Mouse (Mus musculus): ENCODE measurements around the gene B4galnt2. TPM values are rescaled to one million over a fixed set of nuclear protein-coding genes. Genes with fewer than 3 reads are reported as not detected.
"Not testable (repeated sequence)": the region's sequence is repeated elsewhere in the genome, so short reads cannot be mapped to it uniquely, and the experiment has no call there.

B4galnt2 gene
- 0.16 and 0.49 TPM in 2 replicates for polyA plus RNA-seq (2016; fragmentation: Nextera tagmentation; extraction: Ambion mirVana)

DNA sequence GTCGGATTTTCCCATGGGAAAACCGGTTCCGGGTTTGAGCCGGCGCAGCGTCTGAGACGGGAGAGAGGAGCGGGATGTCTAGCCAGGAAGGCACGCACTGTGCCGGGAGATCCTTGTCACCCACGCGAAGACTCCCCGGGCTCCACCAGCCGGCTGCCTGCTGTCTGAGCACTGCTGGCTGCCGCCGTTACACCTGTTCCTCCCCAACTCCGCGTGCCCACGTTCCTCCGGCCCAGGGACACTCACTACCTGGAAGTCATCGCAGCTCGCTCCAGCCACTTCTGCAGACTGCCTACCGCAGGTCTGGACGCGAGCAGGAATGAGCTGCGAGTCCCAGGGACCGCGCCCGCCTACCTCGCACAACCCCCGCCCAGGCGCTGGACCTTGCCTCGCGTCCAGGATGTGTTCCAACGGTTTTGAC lies at the start of gene B4galnt2:
TSS of gene B4galnt2 (minus strand) at position 321 of the 421 bp plus-strand sequence.
- H3K4me3 ChIP-seq = peak within 1 kb of the TSS; percentile 56
- H3K27ac ChIP-seq = 0 out of 2 replicates have a peak within 1 kb of the TSS, but pooled peaks have one; percentile 22
- peaks cover 82% of the 10 kb centered on the region for H3K27me3 ChIP-seq (ENCODE audit: insufficient read depth, poor library complexity, severe bottlenecking)
- H3K36me3 ChIP-seq = no peaks in the 10 kb centered on the region
- no peaks in the 10 kb centered on the region for H3K9me3 ChIP-seq
- peaks cover 27% of the 10 kb centered on the region for H3K4me1 ChIP-seq
- under 1% methylated on average over 35 of the region's 35 CpGs for WGBS
- DNase-seq (ENCODE audit: low spot score) = no peak

DNA sequence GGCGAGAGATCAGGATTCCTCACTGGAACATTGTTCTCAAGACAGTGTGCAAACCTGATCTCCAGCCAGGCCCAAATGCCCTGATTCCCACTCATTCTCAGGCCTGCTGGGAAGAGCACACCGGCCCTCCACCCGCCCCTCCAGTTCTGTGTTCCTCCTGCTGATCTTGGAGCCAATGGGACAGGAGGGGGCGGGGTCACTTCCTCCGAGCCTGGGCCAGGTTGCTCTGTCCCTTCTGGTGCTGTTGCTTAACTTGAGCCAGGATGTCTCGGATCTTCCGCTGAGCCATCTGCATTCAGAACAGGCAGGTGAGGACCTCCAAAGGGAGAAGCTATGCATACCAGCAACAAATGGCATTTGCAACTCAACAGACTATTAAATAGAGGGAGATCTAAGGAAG lies 48.6 kb upstream of the B4galnt2 start:
- DNase-seq (ENCODE audit: low spot score) = no peak
- H3K36me3 ChIP-seq = peaks cover 97% of the 10 kb centered on the region
- WGBS = 75% methylated on average over 7 of the region's 7 CpGs

DNA sequence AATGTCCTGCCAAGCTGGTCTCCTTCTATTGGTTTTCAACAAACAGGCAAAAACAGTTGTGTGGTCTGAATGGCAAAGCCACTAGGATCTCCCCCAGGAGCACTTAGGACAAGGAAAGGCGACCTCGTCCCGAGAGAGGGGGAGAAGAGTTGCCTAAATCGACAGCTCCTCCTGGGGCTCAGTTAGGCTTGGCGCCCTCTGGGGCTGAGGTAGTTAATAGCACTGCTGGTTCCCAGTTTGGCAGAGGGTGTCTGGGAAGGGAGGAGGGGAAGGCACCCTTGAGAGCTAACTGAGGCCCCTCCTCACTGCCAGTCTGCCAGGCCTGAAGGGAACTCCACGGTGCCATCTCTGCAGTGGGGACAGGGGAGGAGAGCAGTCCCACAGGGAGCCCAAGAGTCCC lies 44.5 kb upstream of the B4galnt2 start:
- WGBS = 60% methylated on average over 6 of the region's 6 CpGs
- no peaks in the 10 kb centered on the region for H3K9me3 ChIP-seq
- peaks cover 61% of the 10 kb centered on the region for H3K36me3 ChIP-seq
- no peak for DNase-seq (ENCODE audit: low spot score)
- H3K27me3 ChIP-seq (ENCODE audit: insufficient read depth, poor library complexity, severe bottlenecking) = no peaks in the 10 kb centered on the region
- H3K27ac ChIP-seq = no peak overlapping the region
- no peak overlapping the region for H3K4me3 ChIP-seq
- H3K4me1 ChIP-seq = peaks cover 8% of the 10 kb centered on the region

More for the DNA sequence above, 48.6 kb upstream of the B4galnt2 start:
- no peak overlapping the region for H3K27ac ChIP-seq
- H3K4me3 ChIP-seq = no peak overlapping the region
- H3K4me1 ChIP-seq = peaks cover 6% of the 10 kb centered on the region
- H3K9me3 ChIP-seq = no peaks in the 10 kb centered on the region
- no peaks in the 10 kb centered on the region for H3K27me3 ChIP-seq (ENCODE audit: insufficient read depth, poor library complexity, severe bottlenecking)

DNA sequence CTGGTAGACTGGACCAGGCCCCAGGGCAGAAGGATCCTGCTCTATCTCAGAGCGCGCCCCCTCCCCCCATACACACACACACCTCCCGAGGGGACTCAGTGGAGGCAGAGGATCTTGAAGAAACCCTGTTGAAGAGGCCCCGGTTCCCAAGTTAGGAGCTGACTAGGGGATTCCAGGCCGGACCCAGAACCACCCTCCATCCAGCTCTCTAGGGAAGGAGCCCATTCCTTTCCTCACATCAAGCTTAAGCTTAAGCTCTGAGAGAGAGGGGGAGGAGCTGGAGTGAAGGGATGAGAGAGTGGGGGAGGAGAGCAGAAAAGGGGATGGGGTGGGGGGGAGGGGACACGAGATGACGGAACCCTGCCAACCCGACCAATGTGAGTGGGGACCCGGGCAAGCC lies 43.6 kb upstream of the B4galnt2 start:
- Histone ChIP-seq H3K36me3 (peaks cover 54% of the 10 kb centered on the region), H3K9me3 (no peaks in the 10 kb centered on the region), H3K4me3 (no peak overlapping the region), H3K27me3 (ENCODE audit: insufficient read depth, poor library complexity, severe bottlenecking) (no peaks in the 10 kb centered on the region), H3K27ac (no peak overlapping the region), H3K4me1 (peaks cover 8% of the 10 kb centered on the region)
- 61% methylated on average over 9 of the region's 9 CpGs for WGBS
- DNase-seq (ENCODE audit: low spot score) = no peak

DNA sequence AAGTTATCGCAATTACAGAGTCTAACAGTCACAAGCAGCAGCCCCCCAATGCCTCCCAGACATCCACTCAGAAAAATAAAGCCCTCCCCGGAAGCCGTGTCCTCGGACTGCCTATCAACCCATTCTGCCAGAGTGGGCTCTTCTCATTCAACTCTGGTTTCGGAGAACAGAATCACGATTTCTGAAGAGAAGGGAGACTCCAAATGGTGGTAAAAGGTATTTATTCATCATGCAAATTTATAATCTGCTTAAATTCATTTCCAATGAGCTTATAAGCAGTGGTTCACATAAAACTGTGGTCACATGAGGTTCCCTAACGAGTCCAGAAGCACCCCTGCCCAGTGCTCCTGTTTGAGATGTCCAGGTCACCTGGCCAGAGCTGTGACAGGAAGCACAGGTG lies 42.7 kb upstream of the B4galnt2 start:
- no peak overlapping the region for H3K27ac ChIP-seq
- H3K4me3 ChIP-seq = no peak overlapping the region
- DNase-seq (ENCODE audit: low spot score) = no peak
- no peaks in the 10 kb centered on the region for H3K27me3 ChIP-seq (ENCODE audit: insufficient read depth, poor library complexity, severe bottlenecking)
- peaks cover 45% of the 10 kb centered on the region for H3K36me3 ChIP-seq
- H3K9me3 ChIP-seq = no peaks in the 10 kb centered on the region
- H3K4me1 ChIP-seq = peaks cover 8% of the 10 kb centered on the region
- whole genome bisulfite sequencing = 77% methylated on average over 7 of the region's 7 CpGs

DNA sequence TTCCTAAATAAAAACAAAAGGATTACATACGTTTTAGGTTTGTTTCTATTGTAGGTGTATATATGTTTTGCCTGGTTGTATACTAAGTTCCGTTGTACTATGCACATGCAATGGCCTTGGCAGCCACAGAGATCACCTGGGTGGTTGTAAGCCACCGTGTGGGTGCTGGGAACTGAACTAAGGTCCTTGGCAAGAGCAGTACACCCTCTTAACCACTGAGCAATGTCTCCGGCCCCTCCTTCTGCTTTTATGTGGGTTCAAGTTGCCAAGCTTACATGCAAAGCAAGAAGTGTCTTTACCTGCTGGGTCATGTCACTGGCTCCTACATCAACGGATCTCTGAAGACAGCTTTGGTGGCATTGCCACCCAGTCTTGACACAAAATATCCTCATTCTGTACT lies 38.6 kb upstream of the B4galnt2 start:
- H3K4me3 ChIP-seq = no peak overlapping the region
- no peaks in the 10 kb centered on the region for H3K27me3 ChIP-seq (ENCODE audit: insufficient read depth, poor library complexity, severe bottlenecking)
- 84% methylated on average over 5 of the region's 5 CpGs for WGBS
- no peaks in the 10 kb centered on the region for H3K9me3 ChIP-seq
- DNase-seq (ENCODE audit: low spot score) = no peak
- H3K4me1 ChIP-seq = 0 out of 2 replicates have a peak, but pooled peaks cover 3% of the 10 kb centered on the region
- peaks cover 6% of the 10 kb centered on the region for H3K36me3 ChIP-seq
- no peak overlapping the region for H3K27ac ChIP-seq

DNA sequence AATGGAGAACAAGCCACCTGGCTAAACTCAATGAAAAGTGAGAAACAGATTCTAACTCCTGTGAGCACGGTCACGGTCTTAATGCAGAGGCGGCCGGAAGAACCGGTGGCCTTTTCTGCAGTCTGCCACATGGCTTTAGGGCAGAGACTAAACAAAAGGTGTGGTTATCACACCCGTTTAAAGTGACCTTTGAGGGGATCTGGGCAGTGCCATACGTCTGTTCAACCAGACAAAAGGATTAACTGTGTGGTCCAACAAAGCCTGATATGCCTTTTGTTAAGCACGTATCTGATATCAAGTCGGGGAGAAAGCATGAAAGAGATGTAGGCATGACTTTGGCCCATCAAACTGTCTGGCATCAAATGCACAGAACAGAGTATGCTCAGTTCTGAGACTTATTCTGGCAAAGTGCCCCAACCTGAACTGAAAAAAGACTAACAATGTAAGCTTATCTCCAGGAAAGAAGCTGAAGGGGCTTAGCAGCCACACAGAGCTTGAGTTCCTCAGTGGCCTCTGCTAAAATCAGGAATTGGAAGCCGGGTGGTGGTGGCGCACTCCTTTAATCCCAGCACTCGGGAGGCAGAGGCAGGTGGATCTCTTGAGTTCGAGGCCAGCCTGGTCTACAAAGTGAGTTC lies 31.3 kb upstream of the B4galnt2 start:
- Histone ChIP-seq H3K27ac (no peak overlapping the region), H3K36me3 (no peaks in the 10 kb centered on the region), H3K27me3 (ENCODE audit: insufficient read depth, poor library complexity, severe bottlenecking) (no peaks in the 10 kb centered on the region), H3K4me1 (no peaks in the 10 kb centered on the region), H3K4me3 (no peak overlapping the region), H3K9me3 (no peaks in the 10 kb centered on the region)
- DNase-seq (ENCODE audit: low spot score) = no peak
- WGBS = 73% methylated on average over 13 of the region's 13 CpGs

DNA sequence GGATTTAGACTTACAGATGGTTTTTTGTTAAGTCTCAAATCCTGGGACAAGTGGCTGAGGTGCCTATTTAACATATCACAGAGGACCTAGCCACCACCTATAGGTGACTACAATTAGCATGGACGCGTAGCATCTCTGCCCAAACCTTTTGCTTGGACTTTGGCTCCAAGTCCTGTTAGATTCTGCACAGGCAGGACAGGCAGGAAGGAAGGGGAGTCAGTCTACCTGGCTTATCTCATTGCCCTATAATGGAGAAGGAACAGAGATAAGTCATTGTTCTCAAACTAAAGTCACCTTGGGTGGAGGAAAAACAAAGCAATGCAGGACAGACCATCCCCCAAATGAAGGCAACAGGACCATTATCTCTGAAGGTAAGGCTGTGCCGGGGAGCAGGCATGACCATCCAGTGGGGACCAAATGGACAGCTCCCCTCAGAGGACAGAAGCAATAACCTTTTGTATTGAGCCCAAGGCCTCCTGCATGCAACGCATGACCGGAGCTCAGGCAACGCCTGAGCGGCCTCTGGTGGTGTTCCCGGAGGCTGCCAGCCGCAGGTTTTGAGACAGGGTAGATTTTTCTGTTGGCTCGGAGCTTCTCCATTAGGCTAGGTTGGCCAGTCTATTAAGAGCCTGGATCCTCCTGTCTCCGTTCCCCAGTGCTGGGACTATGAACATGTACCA lies 25.3 kb upstream of the B4galnt2 start:
- Histone ChIP-seq H3K4me1 (0 out of 2 replicates have a peak, but pooled peaks cover 4% of the 10 kb centered on the region), H3K9me3 (no peaks in the 10 kb centered on the region), H3K27me3 (ENCODE audit: insufficient read depth, poor library complexity, severe bottlenecking) (no peaks in the 10 kb centered on the region), H3K36me3 (no peaks in the 10 kb centered on the region), H3K27ac (no peak overlapping the region), H3K4me3 (no peak overlapping the region)
- DNase-seq (ENCODE audit: low spot score) = no peak
- WGBS = 44% methylated on average over 11 of the region's 11 CpGs

DNA sequence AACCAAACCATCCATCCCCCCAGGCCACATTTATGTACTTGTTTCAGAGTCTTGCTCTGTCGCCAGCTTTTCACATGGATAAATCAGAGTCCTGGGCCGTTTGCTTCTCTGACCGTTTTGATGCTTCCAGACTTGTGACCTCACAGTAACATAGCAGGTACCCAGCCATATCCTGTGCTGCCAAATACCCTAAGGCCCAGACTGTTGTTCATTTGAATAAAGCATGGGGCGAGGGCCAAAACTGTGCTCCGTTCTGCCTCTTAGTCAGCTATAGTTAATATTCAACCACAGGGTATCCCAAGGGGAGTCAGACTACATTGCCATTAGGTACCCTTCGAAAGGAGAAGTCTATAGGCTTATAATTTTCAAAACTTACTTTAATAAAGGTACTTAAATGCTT lies 21.7 kb upstream of the B4galnt2 start:
- no peak overlapping the region for H3K4me3 ChIP-seq
- no peak overlapping the region for H3K27ac ChIP-seq
- no peaks in the 10 kb centered on the region for H3K36me3 ChIP-seq
- no peaks in the 10 kb centered on the region for H3K9me3 ChIP-seq
- 80% methylated on average over 6 of the region's 6 CpGs for WGBS
- 0 out of 2 replicates have a peak, but pooled peaks cover 4% of the 10 kb centered on the region for H3K4me1 ChIP-seq
- DNase-seq (ENCODE audit: low spot score) = no peak
- H3K27me3 ChIP-seq (ENCODE audit: insufficient read depth, poor library complexity, severe bottlenecking) = no peaks in the 10 kb centered on the region

DNA sequence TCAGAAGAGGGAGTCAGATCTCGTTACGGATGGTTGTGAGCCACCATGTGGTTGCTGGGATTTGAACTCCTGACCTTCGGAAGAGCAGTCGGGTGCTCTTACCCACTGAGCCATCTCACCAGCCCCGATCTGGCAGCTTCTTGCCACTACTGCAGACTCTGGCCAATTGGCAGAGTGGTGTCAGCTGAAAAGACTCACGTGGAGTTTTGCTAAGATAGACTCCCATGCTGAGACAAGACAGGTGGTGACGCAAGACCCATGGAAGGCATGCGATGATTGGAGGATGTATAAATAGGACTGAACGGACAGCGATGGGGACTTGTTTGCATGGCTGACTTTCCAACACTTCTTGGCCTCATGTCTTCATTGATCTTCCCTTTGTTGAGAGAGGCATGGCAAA lies 17.5 kb upstream of the B4galnt2 start:
- not testable (repeated sequence) for H3K9me3 ChIP-seq; DNase-seq (ENCODE audit: low spot score); H3K4me3 ChIP-seq; H3K27ac ChIP-seq; H3K27me3 ChIP-seq (ENCODE audit: insufficient read depth, poor library complexity, severe bottlenecking); H3K4me1 ChIP-seq; H3K36me3 ChIP-seq
- WGBS = 88% methylated on average over 8 of the region's 10 CpGs

DNA sequence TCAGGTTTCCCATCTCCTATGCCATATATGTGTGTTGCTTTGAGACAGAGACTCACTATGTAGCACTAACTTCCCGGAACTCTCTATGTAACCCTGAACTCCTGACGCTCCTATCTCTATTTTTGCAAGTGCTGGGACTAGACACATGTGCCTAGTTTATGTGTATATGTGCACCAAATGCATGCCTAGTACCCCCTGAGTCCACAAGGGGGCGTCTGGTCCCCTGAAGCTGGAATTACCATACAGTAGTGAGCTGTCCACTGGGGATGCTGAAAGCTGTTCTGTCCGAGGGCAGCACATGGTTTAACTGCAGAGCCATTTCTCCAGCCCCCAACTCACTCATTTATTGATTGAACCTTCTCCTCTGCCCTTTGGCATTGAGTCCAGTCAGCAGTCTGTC lies 11.7 kb upstream of the B4galnt2 start:
- Histone ChIP-seq H3K9me3 (no peaks in the 10 kb centered on the region), H3K4me3 (no peak overlapping the region), H3K27ac (no peak overlapping the region), H3K27me3 (ENCODE audit: insufficient read depth, poor library complexity, severe bottlenecking) (peaks cover 18% of the 10 kb centered on the region), H3K36me3 (no peaks in the 10 kb centered on the region), H3K4me1 (no peaks in the 10 kb centered on the region)
- no peak for DNase-seq (ENCODE audit: low spot score)
- WGBS = 69% methylated on average over 4 of the region's 4 CpGs

DNA sequence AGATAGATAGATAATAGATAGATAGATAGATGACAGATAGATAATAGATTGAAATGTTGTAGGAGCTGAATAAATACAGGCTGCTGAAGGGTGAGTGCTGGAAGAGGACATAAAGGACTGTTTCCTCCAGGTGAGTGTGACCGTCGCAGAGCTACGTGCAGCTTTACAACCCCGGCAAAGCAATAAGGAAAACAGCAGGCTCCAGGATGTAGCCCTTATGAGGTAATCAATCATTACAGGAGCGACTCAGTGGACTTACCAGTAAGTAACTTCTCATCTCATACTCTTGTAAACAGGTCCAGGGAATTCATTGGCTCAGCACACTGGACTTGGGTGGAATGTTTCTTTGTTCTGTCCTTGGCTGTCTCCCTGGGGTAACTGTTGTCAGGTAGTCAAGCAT lies 11.3 kb upstream of the B4galnt2 start:
- Histone ChIP-seq H3K4me3 (no peak overlapping the region), H3K4me1 (no peaks in the 10 kb centered on the region), H3K9me3 (no peaks in the 10 kb centered on the region), H3K27ac (no peak overlapping the region), H3K36me3 (no peaks in the 10 kb centered on the region), H3K27me3 (ENCODE audit: insufficient read depth, poor library complexity, severe bottlenecking) (peaks cover 18% of the 10 kb centered on the region)
- no peak for DNase-seq (ENCODE audit: low spot score)
- WGBS = 92% methylated on average over 5 of the region's 5 CpGs

DNA sequence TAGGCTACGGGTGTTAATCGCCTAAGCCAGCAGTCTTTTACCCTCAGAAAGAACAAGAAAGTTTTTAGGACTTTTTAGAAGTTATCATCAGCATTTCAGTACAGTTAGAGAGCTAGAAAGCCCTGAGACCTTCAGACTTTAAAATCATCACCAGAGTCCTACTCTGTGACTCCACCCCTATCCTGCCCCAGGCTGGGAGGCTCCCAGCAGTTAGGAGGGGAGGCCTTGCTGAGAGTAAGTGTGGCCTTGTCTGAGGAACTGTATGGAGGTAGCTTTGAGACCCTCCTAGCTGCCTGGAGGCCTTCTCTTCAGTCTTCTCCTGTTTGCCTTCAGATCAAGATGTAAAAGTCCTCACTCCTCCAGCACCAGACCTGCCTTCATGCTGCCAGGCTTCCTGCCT lies 9.5 kb upstream of the B4galnt2 start:
- Histone ChIP-seq H3K27me3 (ENCODE audit: insufficient read depth, poor library complexity, severe bottlenecking) (peaks cover 29% of the 10 kb centered on the region), H3K4me3 (no peak overlapping the region), H3K27ac (no peak overlapping the region), H3K9me3 (no peaks in the 10 kb centered on the region), H3K36me3 (no peaks in the 10 kb centered on the region), H3K4me1 (no peaks in the 10 kb centered on the region)
- no peak for DNase-seq (ENCODE audit: low spot score)
- WGBS = 23% methylated on average over 2 of the region's 2 CpGs

Measured in heart, embryonic 10.5 days (tissue).